Mouse (Mus musculus) C2C12 (cell line): ENCODE measurements around the gene Slc2a4.

Experiments
- CEBPB ChIP-seq: IDR thresholded peaks from one replicate; pipeline ENCODE4 v1.6.1; 2011; ENCODE audit warnings: low read depth, mild to moderate bottlenecking, control low read depth, moderate library complexity
- CTCF ChIP-seq: IDR thresholded peaks from one replicate; pipeline ENCODE4 v1.5.1; 2011; ENCODE audit not compliant: control insufficient read depth, insufficient read depth, insufficient read length
- FOSL1 ChIP-seq: IDR thresholded peaks from one replicate; pipeline ENCODE4 v1.8.0; 2011; ENCODE audit warnings: mild to moderate bottlenecking, low read length; ENCODE audit not compliant: poor library complexity, insufficient read depth, severe bottlenecking
- MAX ChIP-seq: IDR thresholded peaks from one replicate; pipeline ENCODE4 v1.6.1; 2011; ENCODE audit warnings: mild to moderate bottlenecking, control low read depth
- MYOD1 ChIP-seq: IDR thresholded peaks from one replicate; pipeline ENCODE4 v1.6.1; 2011; ENCODE audit warnings: low read depth; ENCODE audit not compliant: control insufficient read depth, insufficient read length
- MYOG ChIP-seq: IDR thresholded peaks from one replicate; pipeline ENCODE4 v1.6.1; 2011; ENCODE audit not compliant: control insufficient read depth, insufficient read length; ENCODE audit errors: extremely low read depth
- USF1 ChIP-seq: IDR thresholded peaks from one replicate; pipeline ENCODE4 v1.6.1; 2011; ENCODE audit warnings: low read depth, mild to moderate bottlenecking, control low read depth, moderate library complexity

DNA sequence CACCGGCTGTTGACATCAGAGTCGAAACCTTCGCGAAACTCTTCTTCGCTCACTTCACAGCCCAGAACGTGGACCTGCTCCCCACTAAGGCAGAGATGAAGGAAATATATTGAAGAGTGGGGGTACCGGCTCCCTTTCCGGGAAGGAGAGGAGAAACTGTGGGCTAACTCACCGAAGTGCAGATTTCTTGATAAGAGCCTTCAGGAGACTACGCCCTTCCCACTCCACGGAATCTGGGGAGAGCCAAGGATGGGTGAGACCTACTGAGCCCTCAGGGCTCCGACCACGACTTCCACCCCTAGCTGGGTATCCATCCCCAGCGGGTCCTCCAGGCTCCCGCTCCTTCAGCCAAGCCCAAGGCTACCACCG lies 31.8 kb upstream of the Slc2a4 start:
- TF ChIP-seq CTCF (no peak), MYOG (no peak), USF1 (no peak), MYOD1 (no peak), FOSL1 (no peak), CEBPB (no peak), MAX (no peak)
